Comparison of ENCODE assay signal across 27 mouse cellular contexts in genomic region chr3:50615384-50616285, GRCm38 (mm10).
DNase-seq lines count a peak whose midpoint lies in the region; ATAC-seq lines count a peak whose summit lies in the region.
"Had no signal": no experiment of that assay in that cellular context is flagged by ENCODE, and none has a peak within 500 bp of the region (broad histone marks: within the 10 kb centered on the region; RNA-seq: fewer than 3 reads in every experiment).

No protein-coding gene starts in this region.

- ATAC-seq in megakaryocyte progenitor cell, adult 5-6 weeks (replicated peaks; ENCODE audit: poor library complexity): peak; percentile 93
- ATAC-seq in heart, embryonic 11.5 days (replicated peaks; ENCODE audit: insufficient number of reproducible peaks, low FRiP score, low TSS enrichment): no peak
- no peak for ATAC-seq in forebrain, embryonic 13.5 days
- ATAC-seq: forebrain, embryonic 14.5 days; midbrain, embryonic 15.5 days had no signal

- no peaks in the 10 kb centered on the region for H3K36me3 ChIP-seq in heart, embryonic 11.5 days (ENCODE audit: control insufficient read depth, insufficient read depth, low read length)
- no peaks in the 10 kb centered on the region for H3K36me3 ChIP-seq in forebrain, embryonic 13.5 days (ENCODE audit: poor library complexity, severe bottlenecking)
- H3K36me3 ChIP-seq: embryonic facial prominence, embryonic 13.5 days; heart, embryonic 13.5 days; hindbrain, embryonic 12.5 days; limb, embryonic 15.5 days; midbrain, embryonic 15.5 days; neural tube, embryonic 13.5 days had no signal

- peak; percentile 4 for DNase-seq in A20 (ENCODE audit: low read depth, low spot score)
- peak; percentile 60 for DNase-seq in MEL-GATA-1-ER (ENCODE audit: extremely low read depth, low read depth)
- DNase-seq in thymus, postnatal 25 days: peak; percentile 48
- DNase-seq in cerebellum, postnatal 4 days (ENCODE audit: low spot score in 2 of 2): no peak
- DNase-seq: adrenal gland, postnatal 36 days; cerebellum, adult 11 months; cerebellum, postnatal 10 days; embryo, embryonic 11 days; gastrocnemius, postnatal 10 days; heart, adult 11 months; heart, postnatal 14 days; kidney, adult 18-20 months; left cerebral cortex, postnatal 4 days; right cerebral cortex, postnatal 4 days had no signal

- no peaks in the 10 kb centered on the region for H3K27me3 ChIP-seq in heart, embryonic 11.5 days (ENCODE audit: control insufficient read depth, insufficient read depth, low read length)
- H3K27me3 ChIP-seq in forebrain, embryonic 13.5 days: no peaks in the 10 kb centered on the region
- H3K27me3 ChIP-seq: embryonic facial prominence, embryonic 13.5 days; heart, embryonic 13.5 days; hindbrain, embryonic 12.5 days; limb, embryonic 15.5 days; midbrain, embryonic 15.5 days; neural tube, embryonic 13.5 days had no signal

- WGBS in heart, embryonic 11.5 days (ENCODE audit: insufficient replicate concordance): 71% methylated on average over 8 of the region's 8 CpGs
- 88% methylated on average over 8 of the region's 8 CpGs for WGBS in forebrain, embryonic 13.5 days

- no peaks in the 10 kb centered on the region for H3K9me3 ChIP-seq in heart, embryonic 11.5 days (replicated peaks; ENCODE audit: control insufficient read depth, low read length)
- no peaks in the 10 kb centered on the region for H3K9me3 ChIP-seq in forebrain, embryonic 13.5 days (replicated peaks)
- H3K9me3 ChIP-seq: embryonic facial prominence, embryonic 13.5 days; heart, embryonic 13.5 days; hindbrain, embryonic 12.5 days; limb, embryonic 15.5 days; midbrain, embryonic 15.5 days; neural tube, embryonic 13.5 days had no signal

- H3K9ac ChIP-seq in heart, embryonic 11.5 days (ENCODE audit: low read depth, low read length): no peak overlapping the region
- H3K9ac ChIP-seq in forebrain, embryonic 13.5 days: no peak overlapping the region
- H3K9ac ChIP-seq: embryonic facial prominence, embryonic 13.5 days; heart, embryonic 13.5 days; hindbrain, embryonic 12.5 days; limb, embryonic 15.5 days; liver, embryonic 14.5 days; midbrain, embryonic 15.5 days; neural tube, embryonic 13.5 days had no signal

- no peaks in the 10 kb centered on the region for H3K4me1 ChIP-seq in heart, embryonic 11.5 days (ENCODE audit: control insufficient read depth, insufficient read depth, low read length)
- no peaks in the 10 kb centered on the region for H3K4me1 ChIP-seq in forebrain, embryonic 13.5 days
- H3K4me1 ChIP-seq: embryonic facial prominence, embryonic 13.5 days; heart, embryonic 13.5 days; hindbrain, embryonic 12.5 days; limb, embryonic 15.5 days; midbrain, embryonic 15.5 days; neural tube, embryonic 13.5 days had no signal

- H3K4me2 ChIP-seq in heart, embryonic 11.5 days: no peak overlapping the region
- H3K4me2 ChIP-seq in forebrain, embryonic 13.5 days: no peak overlapping the region
- H3K4me2 ChIP-seq: embryonic facial prominence, embryonic 13.5 days; heart, embryonic 13.5 days; hindbrain, embryonic 12.5 days; limb, embryonic 15.5 days; midbrain, embryonic 15.5 days; neural tube, embryonic 13.5 days had no signal

- no peak overlapping the region for H3K27ac ChIP-seq in heart, embryonic 11.5 days (ENCODE audit: low read depth, low read length)
- no peak overlapping the region for H3K27ac ChIP-seq in forebrain, embryonic 13.5 days
- H3K27ac ChIP-seq: embryonic facial prominence, embryonic 13.5 days; heart, embryonic 13.5 days; hindbrain, embryonic 12.5 days; limb, embryonic 15.5 days; liver, embryonic 14.5 days; midbrain, embryonic 15.5 days; neural tube, embryonic 13.5 days had no signal

- no peak overlapping the region for H3K4me3 ChIP-seq in heart, embryonic 11.5 days (ENCODE audit: low read depth, low read length)
- no peak overlapping the region for H3K4me3 ChIP-seq in forebrain, embryonic 13.5 days
- H3K4me3 ChIP-seq: embryonic facial prominence, embryonic 13.5 days; erythroblast, embryonic 14.5 days; heart, embryonic 13.5 days; hindbrain, embryonic 12.5 days; limb, embryonic 15.5 days; midbrain, embryonic 15.5 days; myocyte; neural tube, embryonic 13.5 days had no signal

Comparison
In these comparisons a context has a peak if more than half of its experiments do, and no peak if none do; other contexts are left out.
1. DNase-seq: peak in A20 (single experiment), MEL-GATA-1-ER (single experiment) and thymus, postnatal 25 days (single experiment); none in cerebellum, postnatal 4 days (0 of 2).